In the genomic region with DNA sequence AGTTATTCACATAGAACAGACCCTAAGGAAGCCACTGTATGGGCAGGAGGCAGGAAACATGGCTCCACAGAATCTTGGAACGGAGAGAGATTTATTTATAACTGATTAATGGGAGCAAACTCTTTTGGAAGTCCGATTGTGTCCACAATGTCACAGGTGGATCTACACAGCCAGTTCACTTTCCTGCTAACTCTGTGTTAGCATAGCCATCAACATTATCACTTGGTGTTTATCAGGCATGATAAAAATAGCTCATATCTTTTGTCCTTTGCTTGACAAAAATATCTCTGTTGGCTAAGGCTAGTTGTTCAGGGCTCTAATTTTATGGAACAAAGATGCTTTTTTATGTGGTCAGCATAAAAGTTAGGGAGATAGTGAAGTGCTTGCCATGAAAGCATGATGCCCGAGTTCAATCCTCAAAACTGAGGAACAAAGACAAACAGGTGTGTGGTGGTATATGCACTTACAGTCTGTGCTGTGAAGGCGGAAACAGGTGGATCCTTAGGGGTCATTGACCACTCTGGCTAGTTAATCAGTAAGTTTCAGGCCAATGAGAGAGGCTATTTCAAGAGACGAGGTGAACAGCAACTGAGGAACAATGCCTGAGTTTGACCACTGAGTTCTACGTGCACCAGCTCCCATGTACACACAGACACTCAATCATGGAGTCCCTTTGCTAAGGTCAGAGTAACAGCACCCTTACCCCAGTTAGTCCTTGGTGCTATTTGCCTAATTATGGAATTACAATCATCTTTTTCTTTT, we compare ENCODE assay signal across 21 mouse cellular contexts.
A peak's percentile ranks its signal among the peaks of the same experiment; 100 is the strongest.
DNase-seq lines count a peak whose midpoint lies in the region; ATAC-seq and TF ChIP-seq lines count a peak whose summit lies in the region.
"Had no signal": no experiment of that assay in that cellular context is flagged by ENCODE, and none has a peak within 500 bp of the region (broad histone marks: within the 10 kb centered on the region; RNA-seq: fewer than 3 reads in every experiment).

No protein-coding gene starts in this region.

- H3K27me3 ChIP-seq in heart, embryonic 10.5 days (ENCODE audit: insufficient read depth, poor library complexity, severe bottlenecking) = no peaks in the 10 kb centered on the region
- no peaks in the 10 kb centered on the region for H3K27me3 ChIP-seq in heart, embryonic 16.5 days (ENCODE audit: control insufficient read depth, insufficient read depth, low read length)
- H3K27me3 ChIP-seq in stomach, embryonic 14.5 days (ENCODE audit: control insufficient read depth, insufficient read depth, low read length) = no peaks in the 10 kb centered on the region
- H3K27me3 ChIP-seq in stomach, postnatal 0 days (ENCODE audit: control insufficient read depth, insufficient read depth, low read length) = no peaks in the 10 kb centered on the region
- H3K27me3 ChIP-seq: embryonic facial prominence, embryonic 15.5 days; limb, embryonic 15.5 days; neural tube, embryonic 12.5 days had no signal

- peaks cover 30% of the 10 kb centered on the region; the same call in 1 of the 2 replicates for H3K4me1 ChIP-seq in heart, embryonic 10.5 days
- peaks cover 43% of the 10 kb centered on the region for H3K4me1 ChIP-seq in heart, embryonic 16.5 days (ENCODE audit: control insufficient read depth, insufficient read depth, low read length)
- no peaks in the 10 kb centered on the region for H3K4me1 ChIP-seq in stomach, embryonic 14.5 days (ENCODE audit: control insufficient read depth, insufficient read depth, low read length)
- H3K4me1 ChIP-seq in stomach, postnatal 0 days (replicated peaks; ENCODE audit: control insufficient read depth, insufficient read depth) = no peaks in the 10 kb centered on the region
- H3K4me1 ChIP-seq: embryonic facial prominence, embryonic 15.5 days; limb, embryonic 15.5 days; neural tube, embryonic 12.5 days had no signal

- H3K27ac ChIP-seq in heart, embryonic 10.5 days = no peak overlapping the region
- H3K27ac ChIP-seq in heart, embryonic 16.5 days (ENCODE audit: low read length) = peak overlapping the region; percentile 87
- no peak overlapping the region for H3K27ac ChIP-seq in stomach, embryonic 14.5 days (ENCODE audit: low read length)
- no peak overlapping the region for H3K27ac ChIP-seq in stomach, postnatal 0 days (replicated peaks)
- H3K27ac ChIP-seq: embryonic facial prominence, embryonic 15.5 days; hindbrain, embryonic 14.5 days; kidney, postnatal 0 days; limb, embryonic 15.5 days; neural tube, embryonic 12.5 days had no signal

- no peak overlapping the region for H3K4me3 ChIP-seq in heart, embryonic 10.5 days
- H3K4me3 ChIP-seq in heart, embryonic 16.5 days (ENCODE audit: low read length) = no peak overlapping the region
- H3K4me3 ChIP-seq in stomach, embryonic 14.5 days (ENCODE audit: low read depth, low read length) = no peak overlapping the region
- no peak overlapping the region for H3K4me3 ChIP-seq in stomach, postnatal 0 days (ENCODE audit: low read depth, low read length)
- H3K4me3 ChIP-seq: embryonic facial prominence, embryonic 15.5 days; limb, embryonic 15.5 days; neural tube, embryonic 12.5 days had no signal

- H3K9ac ChIP-seq in heart, embryonic 16.5 days (ENCODE audit: low read length) = no peak overlapping the region
- H3K9ac ChIP-seq in stomach, embryonic 14.5 days (replicated peaks; ENCODE audit: low read depth, low read length) = no peak overlapping the region
- H3K9ac ChIP-seq in stomach, postnatal 0 days (ENCODE audit: low read length) = no peak overlapping the region
- H3K9ac ChIP-seq: embryonic facial prominence, embryonic 15.5 days; hindbrain, embryonic 14.5 days; limb, embryonic 15.5 days; neural tube, embryonic 12.5 days had no signal

- no peak for TF ChIP-seq EP300 in stomach, postnatal 0 days (optimal IDR thresholded peaks at IDR 0.05)

- ATAC-seq in heart, embryonic 16.5 days (replicated peaks; ENCODE audit: extremely low read depth, insufficient read depth, low FRiP score) = 0 out of 2 replicates have a peak, but pooled peaks have one; percentile 53
- peak; percentile 58 for ATAC-seq in stomach, embryonic 14.5 days (ENCODE audit: insufficient number of reproducible peaks, insufficient read depth, low FRiP score, low read depth)
- ATAC-seq in stomach, postnatal 0 days (ENCODE audit: low FRiP score, low TSS enrichment) = no peak
- ATAC-seq: CD4-positive, CD25-positive, alpha-beta regulatory T cell, adult 4 months; forebrain, embryonic 14.5 days; inflammation-experienced regulatory T-cells, adult 6 months had no signal

- no peak overlapping the region; the same call in 1 of the 2 replicates for H3K4me2 ChIP-seq in heart, embryonic 16.5 days (ENCODE audit: low read depth, low read length)
- no peak overlapping the region for H3K4me2 ChIP-seq in stomach, embryonic 14.5 days (replicated peaks; ENCODE audit: low read depth, low read length)
- H3K4me2 ChIP-seq in stomach, postnatal 0 days (replicated peaks; ENCODE audit: low read depth) = no peak overlapping the region
- H3K4me2 ChIP-seq: embryonic facial prominence, embryonic 15.5 days; hindbrain, embryonic 14.5 days; limb, embryonic 15.5 days; neural tube, embryonic 12.5 days had no signal

- H3K9me3 ChIP-seq in heart, embryonic 10.5 days = no peaks in the 10 kb centered on the region
- H3K9me3 ChIP-seq in heart, embryonic 16.5 days (replicated peaks; ENCODE audit: control insufficient read depth, low read length) = 0 out of 2 replicates have a peak, but pooled peaks cover 2% of the 10 kb centered on the region
- H3K9me3 ChIP-seq in stomach, embryonic 14.5 days (ENCODE audit: control insufficient read depth, low read depth, low read length) = peaks cover 4% of the 10 kb centered on the region; the same call in 1 of the 2 replicates
- H3K9me3 ChIP-seq in stomach, postnatal 0 days (ENCODE audit: control insufficient read depth, low read length) = 0 out of 2 replicates have a peak, but pooled peaks cover 4% of the 10 kb centered on the region
- H3K9me3 ChIP-seq: embryonic facial prominence, embryonic 15.5 days; limb, embryonic 15.5 days; neural tube, embryonic 12.5 days had no signal

- no peak for TF ChIP-seq CTCF in stomach, postnatal 0 days (IDR thresholded peaks at IDR 0.05; ENCODE audit: low read depth)

- 63% methylated on average over 6 of the region's 6 CpGs for WGBS in heart, embryonic 10.5 days
- 46% methylated on average over 6 of the region's 6 CpGs for WGBS in heart, embryonic 16.5 days
- 68% methylated on average over 6 of the region's 6 CpGs for WGBS in stomach, embryonic 14.5 days
- WGBS in stomach, postnatal 0 days = 57% methylated on average over 6 of the region's 6 CpGs

- peak; percentile 27 to 35 for DNase-seq in heart, adult 18-20 months
- DNase-seq in heart, embryonic 10.5 days (ENCODE audit: low spot score) = no peak
- DNase-seq in heart, adult 9 months (ENCODE audit: low spot score in 2 of 2) = no peak
- DNase-seq in stomach, postnatal 0 days (ENCODE audit: low spot score) = no peak
- DNase-seq in spleen, adult 12 weeks (ENCODE audit: low spot score) = no peak
- DNase-seq: adrenal gland, postnatal 25 days; lung, postnatal 4 days; midbrain, embryonic 14.5 days; right cerebral cortex, postnatal 14 days; thymus, adult 2 months; thymus, postnatal 4 days had no signal

- H3K36me3 ChIP-seq in heart, embryonic 10.5 days = no peaks in the 10 kb centered on the region
- no peaks in the 10 kb centered on the region for H3K36me3 ChIP-seq in heart, embryonic 16.5 days (ENCODE audit: control insufficient read depth, insufficient read depth)
- no peaks in the 10 kb centered on the region for H3K36me3 ChIP-seq in stomach, embryonic 14.5 days (ENCODE audit: control insufficient read depth, insufficient read depth, low read length)
- H3K36me3 ChIP-seq in stomach, postnatal 0 days (ENCODE audit: control insufficient read depth, insufficient read depth, low read length) = no peaks in the 10 kb centered on the region; the same call in 1 of the 2 replicates
- H3K36me3 ChIP-seq: embryonic facial prominence, embryonic 15.5 days; limb, embryonic 15.5 days; neural tube, embryonic 12.5 days had no signal

Comparison
In these comparisons a context has a peak if more than half of its experiments do, and no peak if none do; other contexts are left out.
1. DNase-seq: peak in heart, adult 18-20 months (2 of 2); none in heart, embryonic 10.5 days (single experiment), heart, adult 9 months (0 of 2), stomach, postnatal 0 days (single experiment) and spleen, adult 12 weeks (single experiment).